Mouse (Mus musculus) frontal cortex, adult 2 months (tissue): ENCODE results near the gene Ppm1g. TPM values are rescaled to one million over a fixed set of nuclear protein-coding genes. Genes with fewer than 3 reads are reported as not detected.
A peak's percentile ranks its signal among the peaks of the same experiment; 100 is the strongest.

Experiments
- DNase-seq, 2 experiments: peaks; one replicate each; pipeline ENCODE4 v3.0.0; 2022; ENCODE audit warnings: low spot score in 1 of 2; ENCODE audit errors: extremely low spot score in 1 of 2
- polyA plus RNA-seq: library from polyadenylated mRNA; depleted of rRNA; stranded (reverse); fragments of >200 nt; gene quantifications from 2 replicates; pipeline ENCODE4 v1.2.3, GENCODE M21; 2012

The Ppm1g gene
- polyA plus RNA-seq, 1 experiment: 98.9 TPM

- no peak for DNase-seq
These were observed 26.7 kb downstream of the Ppm1g start for GRCm38 (mm10) chr5:31193631-31194281.

- peak; percentile 99 to 100 for DNase-seq
These were observed 27.4 kb downstream of the Ppm1g start, which contains the start of the genes Snx17 and Eif2b4 for GRCm38 (mm10) chr5:31192939-31193630. Gene Snx17, plus strand, starts transcription at chr5:31193227. Gene Eif2b4, minus strand, starts transcription at chr5:31193430.

- DNase-seq: no peak
These were observed 28.2 kb downstream of the Ppm1g start for GRCm38 (mm10) chr5:31192045-31192938.

GRCm38 (mm10) chr5:31190201-31190600 is 30.3 kb downstream of the Ppm1g start:
- no peak for DNase-seq

GRCm38 (mm10) chr5:31188223-31188840 is 32.2 kb downstream of the Ppm1g start:
- DNase-seq: no peak

GRCm38 (mm10) chr5:31183678-31184077 is 36.8 kb downstream of the Ppm1g start:
- DNase-seq: no peak

- no peak for DNase-seq
These were observed 39.2 kb downstream of the Ppm1g start for GRCm38 (mm10) chr5:31181183-31181770.

- peak; percentile 96 to 99 for DNase-seq
These were observed 40.5 kb downstream of the Ppm1g start, which contains the start of the genes Gm29609 and Gtf3c2 for GRCm38 (mm10) chr5:31179766-31180630. Gene Gm29609, minus strand, starts transcription at chr5:31179911. Gene Gtf3c2, minus strand, starts transcription at chr5:31180144.

- DNase-seq: no peak
These were observed 41.2 kb downstream of the Ppm1g start for GRCm38 (mm10) chr5:31179301-31179765.

GRCm38 (mm10) chr5:31168630-31169029 is 51.9 kb downstream of the Ppm1g start:
- no peak for DNase-seq

- no peak for DNase-seq
These were observed 55.6 kb downstream of the Ppm1g start for GRCm38 (mm10) chr5:31164878-31165277.

- no peak for DNase-seq
These were observed 58.0 kb downstream of the Ppm1g start for GRCm38 (mm10) chr5:31162462-31162861.

- DNase-seq: peak; percentile 73 to 84
These were observed 66.3 kb downstream of the Ppm1g start, which contains the start of gene Mpv17 for GRCm38 (mm10) chr5:31154152-31154553. Gene Mpv17, minus strand, starts transcription at chr5:31154251.

GRCm38 (mm10) chr5:31153516-31154151 is 66.9 kb downstream of the Ppm1g start:
- DNase-seq: no peak
